Mouse (Mus musculus): ENCODE results near the gene Unc5a. TPM values are rescaled to one million over a fixed set of nuclear protein-coding genes. Genes with fewer than 3 reads are reported as not detected.

Unc5a gene
- polyA plus RNA-seq, 1 experiment = 29.7 TPM

DNA sequence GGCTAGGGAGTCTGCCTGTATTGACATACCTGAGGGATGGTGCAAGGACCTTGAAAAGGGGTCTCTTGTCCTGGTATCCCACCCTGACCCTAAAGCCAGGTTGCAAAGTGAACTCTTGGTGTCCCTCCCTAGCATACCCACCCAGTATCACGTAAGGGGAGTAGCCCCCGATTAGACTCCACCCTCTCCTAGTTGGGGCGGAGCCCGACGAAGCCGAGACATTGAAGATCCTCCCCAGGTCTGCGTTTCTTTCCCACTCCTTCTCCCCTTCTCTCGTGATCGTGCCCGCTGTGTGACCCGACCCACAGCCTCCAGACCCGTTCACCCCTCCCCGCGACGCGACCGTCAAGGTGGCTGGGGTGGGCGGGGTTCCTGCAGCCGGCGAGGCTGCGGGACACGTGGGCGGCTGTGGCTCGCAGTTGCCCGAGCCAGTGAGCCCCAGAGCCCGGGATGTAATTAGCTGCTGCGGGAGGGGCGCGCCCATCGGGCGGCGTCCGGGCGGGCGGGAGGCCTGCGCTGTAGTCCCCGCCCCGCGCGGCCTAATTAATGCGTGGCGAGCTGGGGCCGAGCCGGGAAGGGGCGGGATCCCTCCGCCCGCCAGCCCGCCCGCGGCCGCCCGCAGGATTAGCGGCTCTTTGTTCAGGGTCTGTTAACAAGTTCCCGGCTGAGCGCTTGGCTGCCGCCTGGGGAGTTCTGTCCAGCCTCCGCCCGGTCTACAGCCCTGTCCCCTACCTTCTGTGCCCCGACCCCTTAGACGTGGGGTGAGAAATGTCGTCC lies 6.7 kb downstream of the Unc5a start:
- TF ChIP-seq POLR2A (IDR thresholded peaks at IDR 0.05; ENCODE audit: borderline replicate concordance, extremely low read depth, insufficient read depth, insufficient read length, poor library complexity, severe bottlenecking) (peak; percentile 35; the same call in 1 of the 2 replicates), CTCF (IDR thresholded peaks at IDR 0.05; ENCODE audit: borderline replicate concordance, extremely low read depth, insufficient read depth, insufficient read length) (no peak)
- DNase-seq (ENCODE audit: low read depth) = peak; percentile 94

DNA sequence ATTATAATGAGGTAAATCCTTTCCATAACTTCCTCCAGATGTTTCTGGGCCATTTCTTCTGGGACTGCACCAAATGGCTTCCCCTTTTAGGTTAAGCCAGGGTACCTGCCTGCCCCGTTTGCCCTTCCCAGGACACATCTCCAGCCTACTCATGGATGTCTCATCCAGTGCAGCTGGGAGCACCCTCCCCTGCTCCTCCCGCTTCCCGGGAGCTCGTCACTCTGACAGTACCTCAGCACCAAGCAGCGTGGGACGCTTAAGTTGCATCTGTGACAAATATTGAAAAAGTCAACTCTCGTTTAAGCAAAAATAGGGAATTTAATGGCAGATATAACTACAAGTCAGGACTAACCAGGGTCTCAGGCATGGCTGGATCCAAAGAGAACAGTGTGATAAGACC lies 8.1 kb downstream of the Unc5a start:
- DNase-seq (ENCODE audit: low read depth) = no peak
- TF ChIP-seq CTCF (IDR thresholded peaks at IDR 0.05; ENCODE audit: borderline replicate concordance, extremely low read depth, insufficient read depth, insufficient read length) (no peak), POLR2A (IDR thresholded peaks at IDR 0.05; ENCODE audit: borderline replicate concordance, extremely low read depth, insufficient read depth, insufficient read length, poor library complexity, severe bottlenecking) (no peak)

GRCm38 (mm10) chr13:54959059-54959701 lies 10.0 kb downstream of the Unc5a start:
- TF ChIP-seq POLR2A (IDR thresholded peaks at IDR 0.05; ENCODE audit: borderline replicate concordance, extremely low read depth, insufficient read depth, insufficient read length, poor library complexity, severe bottlenecking) (no peak), CTCF (IDR thresholded peaks at IDR 0.05; ENCODE audit: borderline replicate concordance, extremely low read depth, insufficient read depth, insufficient read length) (no peak)
- no peak for DNase-seq (ENCODE audit: low read depth)

- no peak for TF ChIP-seq CTCF (IDR thresholded peaks at IDR 0.05; ENCODE audit: borderline replicate concordance, extremely low read depth, insufficient read depth, insufficient read length)
- no peak for TF ChIP-seq POLR2A (IDR thresholded peaks at IDR 0.05; ENCODE audit: borderline replicate concordance, extremely low read depth, insufficient read depth, insufficient read length, poor library complexity, severe bottlenecking)
- no peak for DNase-seq (ENCODE audit: low read depth)
Measured at GRCm38 (mm10) chr13:54959842-54960241, 10.6 kb downstream of the Unc5a start.

DNA sequence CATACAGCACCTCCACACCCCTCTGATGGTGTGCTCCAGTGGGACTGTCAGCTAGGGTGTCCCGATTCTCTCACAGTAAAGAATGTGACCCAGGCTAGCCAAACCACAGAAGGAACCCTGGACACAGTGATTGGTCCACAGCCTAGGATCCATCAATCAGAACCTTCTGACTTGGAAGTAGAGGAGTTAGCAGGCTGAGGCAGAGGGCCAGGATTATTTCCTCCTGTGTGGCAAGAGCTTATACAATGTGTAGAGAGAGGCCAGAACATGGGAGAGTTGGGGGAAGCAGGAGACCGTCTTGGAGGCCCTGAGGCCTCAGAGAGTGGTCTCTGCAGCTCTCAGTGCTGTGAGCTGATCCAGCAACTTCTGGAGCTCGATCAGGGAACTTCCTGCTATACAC lies 11.3 kb downstream of the Unc5a start:
- DNase-seq (ENCODE audit: low read depth) = no peak
- TF ChIP-seq CTCF (IDR thresholded peaks at IDR 0.05; ENCODE audit: borderline replicate concordance, extremely low read depth, insufficient read depth, insufficient read length) (no peak), POLR2A (IDR thresholded peaks at IDR 0.05; ENCODE audit: borderline replicate concordance, extremely low read depth, insufficient read depth, insufficient read length, poor library complexity, severe bottlenecking) (no peak)

GRCm38 (mm10) chr13:54965256-54965655 lies 16.0 kb downstream of the Unc5a start:
- DNase-seq (ENCODE audit: low read depth) = no peak
- TF ChIP-seq POLR2A (IDR thresholded peaks at IDR 0.05; ENCODE audit: borderline replicate concordance, extremely low read depth, insufficient read depth, insufficient read length, poor library complexity, severe bottlenecking) (no peak), CTCF (IDR thresholded peaks at IDR 0.05; ENCODE audit: borderline replicate concordance, extremely low read depth, insufficient read depth, insufficient read length) (peak; percentile 40; the same call in 1 of the 2 replicates)

DNA sequence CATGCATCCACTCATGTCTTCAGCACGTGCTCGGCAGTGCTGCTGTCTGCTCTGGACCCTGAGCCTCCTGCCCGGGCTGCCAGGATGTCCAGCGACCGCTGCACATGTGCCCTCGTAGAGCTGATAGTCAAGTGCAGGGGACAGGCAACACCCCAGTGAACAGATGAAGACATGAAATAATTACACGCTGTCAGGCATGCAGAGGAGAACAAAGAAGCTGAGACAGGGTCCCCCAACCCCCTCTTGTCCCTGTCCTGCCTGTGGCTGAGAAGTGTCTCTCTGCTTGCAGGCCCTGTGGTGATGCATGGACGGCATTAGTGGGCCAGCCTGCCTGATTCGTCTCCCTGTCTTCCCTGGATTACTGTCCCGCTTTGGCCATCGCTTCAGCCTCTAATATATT lies 18.3 kb downstream of the Unc5a start:
- TF ChIP-seq CTCF (IDR thresholded peaks at IDR 0.05; ENCODE audit: borderline replicate concordance, extremely low read depth, insufficient read depth, insufficient read length) (no peak), POLR2A (IDR thresholded peaks at IDR 0.05; ENCODE audit: borderline replicate concordance, extremely low read depth, insufficient read depth, insufficient read length, poor library complexity, severe bottlenecking) (no peak)
- DNase-seq (ENCODE audit: low read depth) = no peak

DNA sequence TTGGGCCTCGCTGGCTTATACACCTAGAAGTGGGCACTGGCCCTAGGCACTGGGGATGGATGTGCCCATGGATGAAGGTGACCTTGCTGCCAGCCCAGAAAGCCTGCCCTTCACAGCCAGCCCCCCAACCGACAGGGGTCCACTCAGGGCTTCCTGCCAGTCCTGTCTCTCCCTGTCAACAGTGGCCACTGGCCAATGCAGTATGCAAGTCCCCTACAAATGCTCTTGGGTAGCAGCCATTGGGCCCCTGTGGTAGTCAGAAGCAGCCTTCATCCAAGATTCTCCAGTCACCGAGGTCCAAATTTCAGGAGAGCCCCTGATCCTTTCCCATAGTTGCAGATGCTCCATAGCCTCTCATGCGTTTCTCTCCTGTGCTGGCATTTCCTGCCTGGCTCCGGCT lies 19.4 kb downstream of the Unc5a start:
- TF ChIP-seq CTCF (IDR thresholded peaks at IDR 0.05; ENCODE audit: borderline replicate concordance, extremely low read depth, insufficient read depth, insufficient read length) (no peak), POLR2A (IDR thresholded peaks at IDR 0.05; ENCODE audit: borderline replicate concordance, extremely low read depth, insufficient read depth, insufficient read length, poor library complexity, severe bottlenecking) (no peak)
- no peak for DNase-seq (ENCODE audit: low read depth)

- DNase-seq (ENCODE audit: low read depth) = no peak
- TF ChIP-seq POLR2A (IDR thresholded peaks at IDR 0.05; ENCODE audit: borderline replicate concordance, extremely low read depth, insufficient read depth, insufficient read length, poor library complexity, severe bottlenecking) (no peak), CTCF (IDR thresholded peaks at IDR 0.05; ENCODE audit: borderline replicate concordance, extremely low read depth, insufficient read depth, insufficient read length) (no peak)
Measured at GRCm38 (mm10) chr13:54969513-54969912, 20.3 kb downstream of the Unc5a start.

DNA sequence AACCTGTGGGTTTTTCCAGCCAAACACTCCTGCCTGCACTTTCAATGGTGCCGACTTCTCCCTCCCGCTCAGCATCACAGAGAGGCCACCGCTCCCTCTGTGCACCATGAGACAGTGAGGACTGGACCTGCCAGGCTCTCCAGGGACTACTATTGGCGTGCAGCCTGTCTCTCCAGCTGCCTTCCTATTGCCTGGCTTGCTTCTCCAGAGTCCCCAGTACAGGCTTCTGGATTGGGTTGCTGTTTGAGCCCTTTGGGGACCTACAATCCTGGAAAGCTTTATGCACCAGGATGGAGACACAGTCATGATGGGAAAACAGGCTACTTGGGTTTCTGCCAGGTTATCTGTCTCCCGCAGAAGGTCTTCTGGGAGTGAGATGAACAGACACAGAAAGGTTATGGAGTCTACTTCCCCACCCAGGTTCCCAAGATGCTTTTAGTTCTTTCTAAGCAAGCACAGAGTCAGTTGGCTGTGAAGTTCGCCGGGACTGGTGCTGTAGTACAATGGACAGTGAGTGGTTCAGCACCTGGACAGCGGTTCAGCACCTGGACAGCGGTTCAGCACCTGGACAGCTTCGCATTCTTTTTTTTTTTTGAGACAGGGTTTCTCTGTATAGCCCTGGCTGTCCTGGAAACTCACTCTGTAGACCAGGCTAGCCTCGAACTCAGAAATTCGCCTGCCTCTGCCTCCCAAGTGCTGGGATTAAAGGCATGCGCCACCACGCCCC lies 21.5 kb downstream of the Unc5a start:
- DNase-seq (ENCODE audit: low read depth) = no peak
- TF ChIP-seq POLR2A (IDR thresholded peaks at IDR 0.05; ENCODE audit: borderline replicate concordance, extremely low read depth, insufficient read depth, insufficient read length, poor library complexity, severe bottlenecking) = no peak
- no peak for TF ChIP-seq CTCF (IDR thresholded peaks at IDR 0.05; ENCODE audit: borderline replicate concordance, extremely low read depth, insufficient read depth, insufficient read length)

DNA sequence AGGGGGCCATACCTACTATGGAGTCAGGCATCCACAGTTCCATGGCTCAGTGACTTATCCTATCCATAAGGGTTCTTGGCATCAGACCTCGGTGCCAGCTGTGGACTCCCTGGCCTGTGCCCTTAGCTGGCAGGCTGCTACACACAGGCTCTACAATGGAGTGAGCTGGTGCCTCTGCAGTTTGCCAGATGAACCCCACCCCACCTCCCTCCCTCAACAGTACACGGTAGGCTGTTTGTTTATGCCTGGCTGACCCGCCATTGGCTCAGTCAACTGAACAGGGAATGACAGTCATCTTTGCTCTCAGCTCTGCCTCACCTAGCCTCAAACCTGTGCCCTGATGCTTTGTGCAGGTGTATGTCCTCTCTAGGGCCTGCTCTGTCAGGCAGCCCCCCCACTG lies 26.3 kb downstream of the Unc5a start:
- TF ChIP-seq POLR2A (IDR thresholded peaks at IDR 0.05; ENCODE audit: borderline replicate concordance, extremely low read depth, insufficient read depth, insufficient read length, poor library complexity, severe bottlenecking) (no peak), CTCF (IDR thresholded peaks at IDR 0.05; ENCODE audit: borderline replicate concordance, extremely low read depth, insufficient read depth, insufficient read length) (no peak)
- DNase-seq (ENCODE audit: low read depth) = no peak

Data from brain, embryonic 14.5 days (tissue).